Mouse (Mus musculus): ENCODE measurements around the gene Kif26b. TPM values are rescaled to one million over a fixed set of nuclear protein-coding genes. Genes with fewer than 3 reads are reported as not detected.

Gene Kif26b
- polyA plus RNA-seq, 1 experiment from 2014 or later, result 13.5 TPM

- peaks cover 37% of the 10 kb centered on the region for H3K4me1 ChIP-seq
- peaks cover 13% of the 10 kb centered on the region for H3K36me3 ChIP-seq
- H3K9me3 ChIP-seq, result no peaks in the 10 kb centered on the region
- no peak overlapping the region for H3K4me3 ChIP-seq
- whole genome bisulfite sequencing, result 46% methylated on average over 8 of the region's 8 CpGs
- DNase-seq (ENCODE audit: low spot score), result no peak
- 0 out of 2 replicates have a peak overlapping the region, but pooled peaks have one; percentile 6 for H3K27ac ChIP-seq
- no peaks in the 10 kb centered on the region for H3K27me3 ChIP-seq (ENCODE audit: insufficient read depth, poor library complexity, severe bottlenecking)
These were observed 156.2 kb downstream of the Kif26b start for GRCm38 (mm10) chr1:178684991-178685680.

DNA sequence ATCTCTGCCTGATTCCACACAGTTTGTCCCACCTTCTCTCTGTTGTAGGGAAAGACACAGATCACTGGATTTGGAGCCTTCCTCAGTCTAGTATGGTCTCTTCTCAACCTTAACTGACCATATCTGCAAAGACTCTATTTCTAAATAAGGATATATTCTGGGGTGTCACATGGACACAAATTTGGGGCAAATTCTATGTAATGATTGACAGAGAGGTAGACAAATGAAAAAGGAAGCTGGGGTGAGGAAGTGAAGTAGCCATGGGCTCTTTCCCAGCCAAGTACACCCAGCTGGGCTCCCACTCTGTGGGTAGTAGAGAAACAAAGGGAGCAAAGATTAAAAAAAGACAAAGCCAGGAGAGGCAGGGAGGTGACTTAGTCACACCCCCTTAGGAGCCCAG lies 158.0 kb downstream of the Kif26b start:
- Histone ChIP-seq H3K27me3 (ENCODE audit: insufficient read depth, poor library complexity, severe bottlenecking) (no peaks in the 10 kb centered on the region), H3K27ac (peak overlapping the region; percentile 67), H3K4me1 (peaks cover 52% of the 10 kb centered on the region), H3K9me3 (no peaks in the 10 kb centered on the region), H3K4me3 (no peak overlapping the region), H3K36me3 (peaks cover 6% of the 10 kb centered on the region)
- no peak for DNase-seq (ENCODE audit: low spot score)

DNA sequence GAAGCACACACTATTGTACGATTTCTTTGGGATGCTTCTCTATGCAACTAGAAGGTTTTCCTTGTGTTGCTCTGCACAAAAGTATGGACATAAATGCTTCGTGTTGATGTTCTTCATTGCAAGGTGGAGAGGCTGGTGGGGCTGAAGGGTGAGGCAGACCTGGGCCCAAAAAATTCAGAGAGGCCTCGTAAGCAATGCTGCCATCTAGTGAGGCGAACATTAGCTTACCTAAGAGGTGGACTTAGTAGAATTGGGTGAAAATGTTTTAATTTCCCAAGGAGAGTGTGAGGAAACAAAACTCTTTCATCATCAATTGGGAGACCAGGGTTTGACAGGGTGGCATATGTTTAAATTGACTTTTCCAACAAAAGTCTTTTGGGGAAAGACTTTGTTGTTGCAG lies 160.6 kb downstream of the Kif26b start:
- H3K9me3 ChIP-seq, result no peaks in the 10 kb centered on the region
- H3K4me3 ChIP-seq, result no peak overlapping the region
- no peak for DNase-seq (ENCODE audit: low spot score)
- WGBS, result 51% methylated on average over 4 of the region's 4 CpGs
- no peak overlapping the region for H3K27ac ChIP-seq
- no peaks in the 10 kb centered on the region for H3K27me3 ChIP-seq (ENCODE audit: insufficient read depth, poor library complexity, severe bottlenecking)
- H3K4me1 ChIP-seq, result peaks cover 49% of the 10 kb centered on the region
- peaks cover 6% of the 10 kb centered on the region; the same call in 1 of the 2 replicates for H3K36me3 ChIP-seq

DNA sequence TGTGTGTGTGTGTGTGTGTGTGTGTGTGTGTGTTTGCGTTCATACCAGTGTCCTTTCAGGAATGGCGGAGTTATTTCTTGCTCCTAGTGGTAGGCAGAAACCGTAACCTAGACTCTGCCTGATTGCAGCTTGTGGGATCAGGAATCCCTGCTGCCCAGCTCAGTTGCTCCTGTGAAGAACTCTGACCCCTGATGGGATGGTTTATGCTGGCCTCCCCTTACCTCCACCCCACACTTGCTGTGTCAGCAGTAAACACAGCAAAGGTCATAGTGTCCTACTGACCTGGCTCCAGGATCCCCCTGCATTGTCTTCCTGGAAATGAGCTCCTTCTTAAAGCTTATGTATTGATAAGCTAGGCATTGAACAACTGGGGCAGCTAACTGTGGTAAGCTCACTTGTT lies 162.8 kb downstream of the Kif26b start:
- Histone ChIP-seq H3K27ac (no peak overlapping the region), H3K4me1 (peaks cover 32% of the 10 kb centered on the region), H3K36me3 (no peaks in the 10 kb centered on the region), H3K27me3 (ENCODE audit: insufficient read depth, poor library complexity, severe bottlenecking) (no peaks in the 10 kb centered on the region), H3K9me3 (no peaks in the 10 kb centered on the region), H3K4me3 (no peak overlapping the region)
- WGBS, result 88% methylated on average over 3 of the region's 3 CpGs
- no peak for DNase-seq (ENCODE audit: low spot score)

- Histone ChIP-seq H3K4me1 (no peaks in the 10 kb centered on the region), H3K36me3 (no peaks in the 10 kb centered on the region), H3K27me3 (ENCODE audit: insufficient read depth, poor library complexity, severe bottlenecking) (no peaks in the 10 kb centered on the region), H3K9me3 (no peaks in the 10 kb centered on the region), H3K27ac (no peak overlapping the region), H3K4me3 (no peak overlapping the region)
- DNase-seq (ENCODE audit: low spot score), result no peak
- 66% methylated on average over 4 of the region's 4 CpGs for WGBS
These were observed 171.2 kb downstream of the Kif26b start for GRCm38 (mm10) chr1:178700102-178700501.

GRCm38 (mm10) chr1:178703496-178703895 lies 174.6 kb downstream of the Kif26b start:
- 56% methylated on average over 8 of the region's 8 CpGs for WGBS
- H3K4me3 ChIP-seq, result no peak overlapping the region
- DNase-seq (ENCODE audit: low spot score), result no peak

DNA sequence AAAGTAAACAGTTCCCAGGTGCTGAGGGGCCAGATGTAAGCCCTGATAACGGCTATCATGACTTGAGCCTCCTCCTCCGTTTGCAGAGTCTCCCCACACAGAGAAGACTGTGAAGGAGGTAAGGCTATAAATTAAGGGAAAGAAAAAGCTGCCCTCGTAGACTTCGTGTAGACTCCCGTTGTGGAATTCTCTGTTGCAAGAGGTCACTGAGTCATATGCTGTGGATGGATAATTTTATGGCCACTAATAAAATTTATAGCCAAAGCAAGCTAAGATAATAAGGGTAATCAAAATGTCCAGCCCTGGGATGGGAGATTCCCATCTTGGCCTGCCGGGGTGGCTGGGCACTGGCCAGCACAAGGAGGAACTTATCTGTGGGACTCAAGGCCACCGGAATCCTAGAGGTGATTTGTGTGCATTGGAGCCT lies 179.0 kb downstream of the Kif26b start:
- peaks cover 27% of the 10 kb centered on the region for H3K4me1 ChIP-seq
- H3K36me3 ChIP-seq, result peaks cover 6% of the 10 kb centered on the region
- no peaks in the 10 kb centered on the region for H3K9me3 ChIP-seq
- no peaks in the 10 kb centered on the region for H3K27me3 ChIP-seq (ENCODE audit: insufficient read depth, poor library complexity, severe bottlenecking)
- H3K27ac ChIP-seq, result no peak overlapping the region
- 68% methylated on average over 7 of the region's 7 CpGs for WGBS
- no peak overlapping the region for H3K4me3 ChIP-seq
- DNase-seq (ENCODE audit: low spot score), result no peak

More at GRCm38 (mm10) chr1:178703496-178703895, 174.6 kb downstream of the Kif26b start:
- H3K36me3 ChIP-seq, result peaks cover 6% of the 10 kb centered on the region
- H3K4me1 ChIP-seq, result peaks cover 6% of the 10 kb centered on the region; the same call in 1 of the 2 replicates
- H3K27ac ChIP-seq, result no peak overlapping the region
- H3K27me3 ChIP-seq (ENCODE audit: insufficient read depth, poor library complexity, severe bottlenecking), result no peaks in the 10 kb centered on the region
- H3K9me3 ChIP-seq, result no peaks in the 10 kb centered on the region

DNA sequence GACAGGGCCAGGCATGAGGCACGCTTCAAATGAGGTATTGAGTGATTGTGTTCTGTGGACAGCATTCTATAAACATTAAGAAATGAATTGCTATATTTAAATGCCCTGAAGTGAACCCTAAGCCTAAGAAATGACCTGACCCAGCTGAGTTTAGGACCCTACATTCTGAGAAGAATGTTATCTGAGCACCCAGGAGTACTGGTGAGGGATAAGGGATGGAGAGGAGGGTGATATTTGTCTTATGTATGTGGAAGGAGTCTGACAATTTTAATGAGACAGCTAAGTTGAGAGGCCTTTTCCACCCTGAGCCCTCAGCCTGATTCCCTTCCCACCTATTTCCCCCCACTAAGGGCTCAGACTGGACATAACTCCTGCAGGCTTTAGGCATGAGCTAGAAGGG lies 179.4 kb downstream of the Kif26b start:
- Histone ChIP-seq H3K27ac (no peak overlapping the region), H3K27me3 (ENCODE audit: insufficient read depth, poor library complexity, severe bottlenecking) (no peaks in the 10 kb centered on the region), H3K36me3 (peaks cover 6% of the 10 kb centered on the region), H3K4me3 (no peak overlapping the region), H3K4me1 (peaks cover 28% of the 10 kb centered on the region), H3K9me3 (no peaks in the 10 kb centered on the region)
- no peak for DNase-seq (ENCODE audit: low spot score)
- WGBS, result 81% methylated on average over 1 of the region's 1 CpGs

DNA sequence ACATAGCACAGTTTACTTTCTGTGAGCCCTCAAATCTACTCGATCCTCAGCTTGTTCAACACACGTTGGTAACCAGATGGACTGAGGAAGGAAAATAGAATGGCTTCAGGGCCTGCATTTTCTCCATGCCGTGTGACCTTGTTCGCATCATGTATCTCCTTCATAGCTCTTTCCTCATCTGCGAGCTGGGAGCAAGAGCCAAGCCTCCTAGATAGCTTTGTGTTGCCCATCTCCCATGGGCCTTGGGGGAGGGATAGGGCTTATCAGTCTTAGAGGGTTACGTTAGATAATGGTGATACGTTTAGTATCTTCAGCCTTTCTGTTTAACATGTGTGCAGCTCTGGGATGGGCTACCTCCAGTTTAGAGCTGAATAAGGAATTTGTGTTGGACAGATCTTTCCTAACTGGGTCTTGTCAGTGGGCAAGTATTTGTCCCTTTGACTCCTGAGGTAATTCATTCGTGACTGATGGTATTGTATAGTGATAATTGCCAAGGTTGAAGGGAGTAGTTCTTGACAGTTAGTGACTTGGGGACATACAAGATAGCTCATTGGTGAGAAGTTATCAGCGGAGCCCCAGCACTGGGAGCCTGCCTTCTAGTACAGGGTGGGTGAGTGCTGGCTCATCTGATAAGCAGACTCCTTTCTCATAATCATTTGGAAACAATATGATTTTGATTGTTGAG lies 183.4 kb downstream of the Kif26b start:
- DNase-seq (ENCODE audit: low spot score), result no peak
- Histone ChIP-seq H3K4me1 (peaks cover 51% of the 10 kb centered on the region), H3K4me3 (no peak overlapping the region), H3K27me3 (ENCODE audit: insufficient read depth, poor library complexity, severe bottlenecking) (no peaks in the 10 kb centered on the region), H3K36me3 (0 out of 2 replicates have a peak, but pooled peaks cover 5% of the 10 kb centered on the region), H3K27ac (peak overlapping the region; percentile 31; the same call in 1 of the 2 replicates), H3K9me3 (no peaks in the 10 kb centered on the region)
- WGBS, result 56% methylated on average over 9 of the region's 9 CpGs

- Histone ChIP-seq H3K27ac (no peak overlapping the region), H3K4me1 (peaks cover 45% of the 10 kb centered on the region), H3K4me3 (no peak overlapping the region), H3K27me3 (ENCODE audit: insufficient read depth, poor library complexity, severe bottlenecking) (no peaks in the 10 kb centered on the region), H3K36me3 (peaks cover 20% of the 10 kb centered on the region), H3K9me3 (no peaks in the 10 kb centered on the region)
- WGBS, result 91% methylated on average over 5 of the region's 5 CpGs
- no peak for DNase-seq (ENCODE audit: low spot score)
These were observed 185.3 kb downstream of the Kif26b start for GRCm38 (mm10) chr1:178714209-178714608.

GRCm38 (mm10) chr1:178716411-178716810 lies 187.5 kb downstream of the Kif26b start:
- 24% methylated on average over 2 of the region's 2 CpGs for WGBS
- Histone ChIP-seq H3K4me1 (peaks cover 41% of the 10 kb centered on the region), H3K27ac (peak overlapping the region; percentile 80), H3K9me3 (no peaks in the 10 kb centered on the region), H3K4me3 (no peak overlapping the region), H3K36me3 (peaks cover 25% of the 10 kb centered on the region), H3K27me3 (ENCODE audit: insufficient read depth, poor library complexity, severe bottlenecking) (no peaks in the 10 kb centered on the region)
- DNase-seq (ENCODE audit: low spot score), result no peak

GRCm38 (mm10) chr1:178720821-178721220 lies 191.9 kb downstream of the Kif26b start:
- H3K36me3 ChIP-seq, result peaks cover 22% of the 10 kb centered on the region
- DNase-seq (ENCODE audit: low spot score), result no peak
- H3K9me3 ChIP-seq, result no peaks in the 10 kb centered on the region
- H3K27me3 ChIP-seq (ENCODE audit: insufficient read depth, poor library complexity, severe bottlenecking), result no peaks in the 10 kb centered on the region
- H3K4me1 ChIP-seq, result peaks cover 27% of the 10 kb centered on the region
- WGBS, result 69% methylated on average over 2 of the region's 2 CpGs
- H3K27ac ChIP-seq, result no peak overlapping the region
- H3K4me3 ChIP-seq, result no peak overlapping the region

DNA sequence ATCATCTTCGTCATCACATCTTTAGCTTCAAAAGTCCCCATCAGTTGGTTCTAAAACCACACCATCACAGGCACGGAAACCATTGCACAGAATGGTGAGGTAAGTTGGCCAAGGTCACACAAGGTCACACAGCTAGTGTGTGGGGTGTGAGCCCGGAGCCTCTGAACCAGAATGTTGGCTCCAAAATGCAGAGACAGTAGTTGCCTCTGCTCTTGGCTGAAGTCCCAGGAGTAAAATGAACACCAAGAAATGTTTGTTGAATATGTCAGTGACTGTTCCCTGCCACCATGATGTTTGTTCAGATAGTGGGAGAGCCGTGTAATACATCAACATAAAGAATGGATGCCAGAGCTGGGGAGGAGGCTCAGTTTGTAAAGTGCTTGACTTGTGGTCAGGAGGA lies 193.9 kb downstream of the Kif26b start:
- no peak for DNase-seq (ENCODE audit: low spot score)
- Histone ChIP-seq H3K4me3 (no peak overlapping the region), H3K9me3 (no peaks in the 10 kb centered on the region), H3K27ac (no peak overlapping the region), H3K27me3 (ENCODE audit: insufficient read depth, poor library complexity, severe bottlenecking) (no peaks in the 10 kb centered on the region), H3K36me3 (peaks cover 19% of the 10 kb centered on the region), H3K4me1 (0 out of 2 replicates have a peak, but pooled peaks cover 12% of the 10 kb centered on the region)
- 84% methylated on average over 4 of the region's 4 CpGs for WGBS

Data from heart, embryonic 10.5 days (tissue).